Mouse (Mus musculus) myocyte (in vitro differentiated cells): ENCODE results near the gene Gm8334. TPM values are rescaled to one million over a fixed set of nuclear protein-coding genes. Genes with fewer than 3 reads are reported as not detected.
"Not testable (repeated sequence)": the region's sequence is repeated elsewhere in the genome, so short reads cannot be mapped to it uniquely, and the experiment has no call there.

Source experiments
- H3K27me3 ChIP-seq: one replicate; pipeline ENCODE4 v1.6.1; 2011; ENCODE audit not compliant: control insufficient read depth, insufficient read depth, insufficient read length
- H3K36me3 ChIP-seq: one replicate; pipeline ENCODE4 v1.6.1; 2011; ENCODE audit not compliant: control insufficient read depth, insufficient read depth
- H3K4me2 ChIP-seq: one replicate; pipeline ENCODE4 v1.6.1; 2011; ENCODE audit warnings: low read depth, control low read depth
- H3K4me3 ChIP-seq: one replicate; pipeline ENCODE4 v1.5.1; 2011; ENCODE audit warnings: mild to moderate bottlenecking, control low read depth, moderate library complexity
- H3K79me2 ChIP-seq: one replicate; pipeline ENCODE4 v1.6.1; 2011; ENCODE audit not compliant: control insufficient read depth, insufficient read depth
- H3ac ChIP-seq: one replicate; pipeline ENCODE4 v1.6.1; 2011; ENCODE audit not compliant: control insufficient read depth, insufficient read length
- polyA plus RNA-seq: library from polyadenylated mRNA; unstranded; fragments of >200 nt; fragmentation: generic; extraction: Trizol; gene quantifications from one replicate; pipeline ENCODE4 v1.2.1, GENCODE M21; 2012; ENCODE audit warnings: missing spikeins

Gene Gm8334
- polyA plus RNA-seq = not detected

DNA sequence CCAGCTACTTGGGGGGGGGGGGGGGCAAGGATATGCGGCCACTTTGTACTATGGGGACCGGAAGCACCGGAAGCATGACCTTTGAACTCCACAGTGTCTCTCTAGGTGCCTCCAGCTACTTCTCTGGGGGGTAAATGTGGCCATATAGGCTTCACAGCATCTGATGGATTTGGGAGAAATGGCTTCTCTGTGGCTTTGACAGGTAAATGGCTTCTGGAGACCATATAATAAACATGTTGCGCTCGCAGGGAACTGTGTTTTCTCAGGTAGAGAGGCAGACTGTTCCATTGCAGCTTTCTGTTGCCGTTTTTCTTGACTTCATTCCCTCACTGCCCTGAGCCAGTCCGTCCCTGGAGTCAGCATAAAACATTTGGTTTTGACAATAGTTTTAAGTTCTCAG is at the start of gene Gm8334:
Gene Gm8334 (minus strand): TSS at position 101 of the 400 bp plus-strand sequence.
- H3K36me3 ChIP-seq, H3ac ChIP-seq, H3K4me3 ChIP-seq, H3K79me2 ChIP-seq, H3K4me2 ChIP-seq, H3K27me3 ChIP-seq: not testable (repeated sequence)

- H3K79me2 ChIP-seq, H3ac ChIP-seq, H3K36me3 ChIP-seq, H3K4me3 ChIP-seq, H3K4me2 ChIP-seq, H3K27me3 ChIP-seq: not testable (repeated sequence)
Measured at GRCm38 (mm10) chrX:148663298-148663697, 48.3 kb upstream of the Gm8334 start, which contains the start of gene Gm15127. Gene Gm15127 (plus strand): TSS chrX:148663598.

Other genes with a start within 250 kb of the Gm8334 start
- gene Gm15114, start 126.2 kb downstream of the Gm8334 start, polyA plus RNA-seq = not detected
- not detected for gene Gm15127, start 48.4 kb upstream of the Gm8334 start, polyA plus RNA-seq
- gene Luzp4, start 242.5 kb upstream of the Gm8334 start, polyA plus RNA-seq = 0.59 TPM